Mouse (Mus musculus) left cerebral cortex, postnatal 14 days (tissue): ENCODE data around the gene Amer3. TPM values are rescaled to one million over a fixed set of nuclear protein-coding genes. Genes with fewer than 3 reads are reported as not detected.
"Not testable (repeated sequence)": the region's sequence is repeated elsewhere in the genome, so short reads cannot be mapped to it uniquely, and the experiment has no call there.

Experiments used
- DNase-seq, 2 experiments: peaks; one replicate each; pipeline ENCODE4 v3.0.0; 2021 to 2022; ENCODE audit warnings: low spot score in 2 of 2, mixed read lengths in 1 of 2
- intact Hi-C: fragments of 180-260 bp; cut with DNase I; formaldehyde crosslinking; loops from one replicate; pipeline ENCODE4 v1.15.1; 2025
- total RNA-seq, 2 experiments: library from RNA; stranded (reverse); gene quantifications; 2 replicates each; pipeline ENCODE4 v1.2.3; 2021

Amer3 gene
- total RNA-seq, 2 experiments from 2014 or later: 26.4 to 29.2 TPM

DNA sequence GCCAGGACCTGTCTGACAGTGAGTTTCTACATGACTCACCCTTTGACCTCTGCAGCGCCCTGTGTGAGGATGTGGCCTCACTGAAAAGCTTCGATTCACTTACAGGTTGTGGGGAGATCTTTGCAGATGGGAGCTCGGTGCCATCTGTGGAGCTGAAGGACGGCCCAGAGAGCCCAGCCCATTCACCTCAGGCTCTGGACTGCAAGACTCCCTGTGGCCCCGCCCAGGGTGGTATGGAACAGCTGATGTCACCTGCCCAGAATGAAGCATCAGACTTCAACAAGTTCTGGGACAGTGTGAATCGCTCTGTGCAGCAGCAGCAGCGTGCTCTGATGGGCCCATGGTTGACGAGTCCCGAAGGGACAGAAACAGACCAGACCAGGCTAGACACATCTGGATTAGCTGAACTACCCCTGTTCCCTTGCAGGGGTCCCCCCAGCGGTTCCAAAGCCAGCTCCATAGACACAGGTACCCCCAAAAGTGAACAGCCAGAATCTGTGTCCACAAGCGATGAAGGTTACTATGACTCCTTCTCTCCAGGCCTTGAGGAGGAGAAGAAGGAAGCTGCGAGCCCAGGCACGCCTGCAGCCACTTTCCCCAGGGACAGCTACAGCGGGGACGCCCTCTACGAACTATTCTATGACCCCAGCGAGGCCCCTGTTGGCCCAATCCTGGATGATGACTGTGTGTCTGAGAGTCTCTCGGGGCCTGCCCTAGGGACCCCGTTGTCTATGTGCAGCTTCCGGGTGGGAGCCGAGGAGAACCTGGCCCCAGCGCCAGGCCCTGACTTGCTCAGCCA is 8.0 kb downstream of the Amer3 start:
- intact Hi-C loops: no loop called here
- DNase-seq: no peak

- no peak for DNase-seq
- intact Hi-C loops: no loop called here
Measured at GRCm38 (mm10) chr1:34600000-34600399, 20.5 kb downstream of the Amer3 start.

GRCm38 (mm10) chr1:34601323-34602047 is 22.0 kb downstream of the Amer3 start:
- intact Hi-C loops: no loop called here
- DNase-seq: no peak

DNA sequence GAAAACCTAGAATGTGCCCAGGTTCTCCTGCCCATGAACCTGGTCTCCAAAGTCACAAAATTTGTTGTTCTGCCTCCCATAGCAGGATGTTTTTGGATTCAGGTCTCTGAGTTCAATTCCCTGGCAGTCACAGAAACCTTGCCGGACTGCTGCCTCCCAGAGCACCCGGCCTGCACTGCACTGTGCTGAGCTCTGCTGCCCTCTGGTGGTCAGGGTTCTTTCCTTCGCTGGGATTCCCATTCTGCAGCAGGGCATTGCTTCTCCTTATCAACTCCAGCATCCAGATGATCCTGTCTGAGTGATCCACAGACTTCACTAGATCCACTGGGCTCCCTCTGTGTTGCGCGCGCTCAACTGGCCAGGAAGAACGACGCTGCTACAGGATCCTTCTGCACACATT is 22.9 kb downstream of the Amer3 start:
- DNase-seq: peak; percentile 53 to 76
- intact Hi-C loops: no loop called here

DNA sequence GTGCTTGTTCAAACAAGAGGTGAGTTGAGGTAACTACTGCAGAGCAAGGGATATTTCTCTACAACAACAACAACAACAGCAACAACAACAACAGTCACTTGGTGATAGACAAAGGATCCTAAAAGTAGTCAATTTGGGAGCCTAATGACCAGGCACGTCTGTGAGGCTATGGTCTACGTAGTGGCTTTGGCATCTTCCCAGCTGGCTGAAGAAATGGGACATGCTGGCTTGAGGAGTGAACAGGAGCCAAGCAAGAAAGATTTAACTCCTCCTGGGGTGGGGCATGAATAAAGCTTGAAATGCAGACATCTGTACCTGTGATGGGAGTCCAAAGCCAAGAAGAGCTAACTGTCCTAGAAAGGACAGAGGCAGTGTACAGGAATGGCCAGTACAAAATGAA is 34.3 kb downstream of the Amer3 start:
- no peak for DNase-seq
- intact Hi-C loops: no loop called here

- intact Hi-C loops, DNase-seq: not testable (repeated sequence)
Measured at GRCm38 (mm10) chr1:34620116-34620515, 40.7 kb downstream of the Amer3 start.

DNA sequence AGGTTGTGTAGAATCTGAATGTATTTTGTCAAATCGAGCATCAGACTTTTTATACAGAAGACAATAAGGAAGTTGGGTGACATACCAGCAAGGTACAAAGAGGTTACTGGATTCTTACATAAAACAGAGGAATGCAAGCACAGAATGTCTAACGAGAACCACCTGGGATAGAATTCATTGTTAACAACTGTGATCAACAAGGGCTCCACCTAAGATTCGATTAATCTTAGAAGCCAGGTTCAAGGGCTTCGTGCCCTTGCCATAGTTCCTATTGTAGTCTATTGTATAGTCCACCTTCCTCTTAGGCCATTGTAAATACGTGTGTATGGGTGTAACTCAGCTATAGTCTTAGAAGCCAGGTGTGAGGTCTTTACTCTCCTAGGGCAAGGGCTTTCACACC is 41.3 kb downstream of the Amer3 start:
- DNase-seq, intact Hi-C loops: not testable (repeated sequence)

DNA sequence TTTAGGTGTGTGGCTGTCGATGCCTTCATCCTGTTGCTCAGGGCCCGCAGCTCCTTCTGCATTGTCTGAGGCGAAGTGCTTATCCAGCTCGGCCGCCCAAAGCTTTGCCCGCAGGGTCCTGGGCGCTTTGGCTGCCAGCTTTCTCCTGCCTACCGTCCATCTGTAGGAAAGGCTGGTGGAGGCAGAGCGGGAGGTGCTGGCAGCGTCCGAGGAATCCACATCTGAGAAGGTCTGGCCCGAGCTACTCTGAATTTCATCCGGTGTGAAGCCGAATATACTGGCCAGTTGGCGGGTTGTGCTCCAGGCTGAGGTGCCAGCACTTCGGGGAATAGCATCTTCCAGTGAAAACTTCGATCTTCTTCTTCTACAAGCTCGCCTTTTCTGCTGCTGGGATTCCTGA is 56.3 kb downstream of the Amer3 start:
- DNase-seq: no peak
- intact Hi-C loops: no loop called here

Other genes starting within 250 kb of the Amer3 start
- gene Ccdc115, start 140.0 kb upstream of the Amer3 start, total RNA-seq: 10 to 100 TPM; 16.7 to 18.7 TPM
- 10 to 100 TPM; 31.5 to 32.4 TPM for gene Imp4, start 139.8 kb upstream of the Amer3 start, total RNA-seq
- gene Ptpn18, start 119.9 kb upstream of the Amer3 start, total RNA-seq: 1 to 10 TPM; 2.5 to 4.7 TPM
- gene Prss39, start 81.2 kb upstream of the Amer3 start, total RNA-seq: not detected
- not detected for gene Cfc1, start 44.0 kb upstream of the Amer3 start, total RNA-seq
- not detected for gene Prss40, start 18.7 kb upstream of the Amer3 start, total RNA-seq